Mouse (Mus musculus): ENCODE data around the gene Cdk6.
"Not testable (repeated sequence)": the region's sequence is repeated elsewhere in the genome, so short reads cannot be mapped to it uniquely, and the experiment has no call there.

The Cdk6 gene

DNA sequence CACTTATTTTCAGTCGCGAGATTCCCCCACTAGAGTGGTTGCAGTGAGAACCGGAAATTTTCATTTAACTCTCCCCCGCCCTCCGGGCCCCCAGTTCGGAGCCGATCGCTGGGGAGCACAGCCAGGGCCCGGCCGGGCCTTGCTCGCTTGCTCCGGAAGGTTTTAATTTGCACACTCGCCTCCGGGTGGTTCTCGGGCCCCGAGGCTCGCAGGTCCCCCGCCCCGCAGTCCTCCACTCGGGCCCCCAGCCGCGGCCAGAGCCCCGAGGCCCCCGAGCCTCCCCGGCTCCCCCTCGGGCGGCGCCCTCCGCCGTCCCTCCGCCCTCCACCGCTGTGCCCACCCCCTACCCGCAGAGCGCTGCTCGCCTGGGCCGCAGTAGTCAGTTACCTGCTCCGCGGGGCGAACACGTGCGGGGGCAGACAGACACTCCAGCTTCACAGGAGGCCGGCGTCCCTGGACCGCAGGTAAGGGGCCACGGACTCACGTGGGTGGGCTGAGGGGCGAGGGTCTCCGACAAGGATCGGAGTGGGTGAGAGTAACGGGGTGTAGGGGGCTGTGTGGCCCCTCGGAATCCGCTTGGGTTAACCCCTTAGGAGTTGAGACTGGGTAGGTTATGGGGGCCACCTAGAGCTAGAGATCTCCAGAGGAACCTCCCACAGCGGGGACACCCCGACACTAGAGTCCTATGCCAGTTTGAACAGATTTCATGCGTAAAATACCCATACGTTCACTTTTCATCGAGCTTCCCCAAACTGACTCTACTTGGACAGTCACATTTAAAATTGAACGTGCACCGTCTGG lies at the start of gene Cdk6:
Gene Cdk6, plus strand, starts transcription at position 375 of the 801 bp plus-strand sequence.
- peak; percentile 1 for DNase-seq

DNA sequence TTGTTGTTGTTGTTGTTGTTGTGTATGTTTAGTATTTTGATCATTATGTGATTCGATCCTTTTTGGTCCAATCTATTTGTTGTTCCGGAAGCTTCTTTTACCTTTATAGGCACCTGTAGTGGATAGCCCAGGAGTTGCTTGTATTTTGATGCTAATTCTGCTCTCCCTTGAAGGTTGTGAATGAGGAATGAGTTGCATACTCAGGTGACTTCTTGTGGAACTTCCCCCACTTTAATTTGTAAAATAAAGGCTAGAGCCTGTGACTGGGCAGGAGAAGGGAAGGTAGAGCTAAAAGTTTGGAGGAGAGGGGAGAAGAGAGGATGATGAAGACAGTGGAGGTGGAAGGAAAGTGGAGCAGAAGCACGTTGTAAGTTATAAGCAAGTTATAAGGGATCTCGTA lies 47.6 kb upstream of the Cdk6 start:
- DNase-seq = no peak

DNA sequence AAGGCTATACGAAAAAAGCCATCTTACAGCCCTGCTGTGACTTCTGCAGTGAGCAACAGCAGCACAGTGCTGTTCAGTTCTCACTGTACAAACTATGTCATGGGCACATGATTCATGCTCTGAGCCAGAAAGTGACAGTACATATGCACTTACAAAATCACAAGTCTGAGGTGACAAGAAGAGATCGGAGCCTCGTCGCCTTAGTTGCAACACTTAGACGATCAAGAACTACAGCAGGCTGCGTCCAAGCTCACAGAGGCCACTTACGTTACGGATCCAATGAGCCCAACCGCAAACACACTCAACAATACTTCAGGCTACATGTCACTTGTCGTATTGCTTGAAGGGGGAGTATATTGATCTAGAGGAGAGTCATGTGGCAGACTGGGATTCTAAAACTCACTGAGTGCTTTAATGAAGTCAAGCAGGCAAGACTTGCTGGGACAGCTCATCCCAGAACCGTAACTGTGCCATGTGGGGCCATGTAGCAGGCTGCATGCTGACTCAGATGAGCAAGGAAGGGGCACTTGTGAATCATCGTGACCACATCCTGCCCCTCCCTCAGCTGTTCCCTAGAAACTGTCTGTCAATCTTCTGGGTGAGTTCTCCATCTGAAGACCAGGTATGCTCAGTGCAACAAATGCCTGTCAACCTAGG lies 40.4 kb upstream of the Cdk6 start:
- DNase-seq = no peak

DNA sequence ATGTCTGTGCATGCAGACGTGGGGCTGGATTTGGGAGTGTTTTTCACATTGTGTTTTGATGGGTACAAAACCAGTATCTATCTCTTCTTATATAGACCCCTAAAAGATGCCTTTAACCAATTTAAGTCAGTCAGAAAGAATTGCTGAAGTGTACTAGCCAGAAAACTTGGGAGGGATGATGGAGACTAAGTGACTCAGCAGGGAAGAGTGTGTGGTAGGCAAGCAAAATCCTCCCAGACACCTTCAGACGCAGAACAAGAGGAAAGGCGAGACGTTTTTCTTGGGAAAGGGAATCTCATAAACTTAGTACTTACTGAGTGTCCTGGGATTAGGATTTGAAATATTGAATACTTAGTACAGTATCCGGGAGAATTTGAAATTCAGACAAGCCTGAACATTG lies 39.8 kb upstream of the Cdk6 start:
- DNase-seq = no peak

DNA sequence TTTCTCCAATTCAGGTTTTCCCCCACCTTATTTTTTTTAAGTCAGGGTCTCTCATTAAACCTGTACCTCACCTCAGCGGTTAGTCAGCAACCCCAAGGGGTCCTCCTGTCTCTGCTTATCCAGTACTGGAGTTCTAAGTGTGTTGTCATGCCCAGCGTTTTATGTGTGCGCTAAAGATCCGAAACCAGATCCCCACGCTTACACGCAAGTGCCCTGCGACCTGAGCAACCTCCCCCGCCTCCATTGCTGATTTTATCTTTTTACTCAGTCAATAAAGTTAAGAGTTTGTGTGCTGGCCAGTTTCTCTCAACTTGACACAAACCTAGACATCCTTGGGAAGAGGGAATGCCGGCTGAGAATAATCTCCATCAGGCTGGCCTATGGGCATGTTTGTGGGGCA lies 37.4 kb upstream of the Cdk6 start:
- no peak for DNase-seq

DNA sequence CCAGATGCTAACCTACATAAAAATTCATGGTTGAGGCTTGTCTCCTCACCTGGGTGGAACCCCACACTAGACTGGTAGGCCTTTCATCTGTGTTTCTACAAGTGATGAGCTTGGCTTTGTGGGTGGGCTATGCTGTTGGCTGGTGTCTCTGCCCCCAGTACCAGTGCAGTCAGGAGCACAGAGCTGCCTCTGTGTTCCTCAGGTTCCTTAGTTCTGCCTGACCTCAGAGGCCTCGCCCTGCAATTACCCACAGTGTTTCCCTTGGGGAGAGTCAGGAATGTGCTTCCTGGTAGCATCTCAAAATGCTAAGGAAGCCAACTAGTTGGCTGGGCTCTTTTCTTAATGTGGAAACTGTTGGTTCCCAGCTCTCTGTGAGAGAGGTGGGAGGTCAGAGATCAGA lies 35.1 kb upstream of the Cdk6 start:
- no peak for DNase-seq

DNA sequence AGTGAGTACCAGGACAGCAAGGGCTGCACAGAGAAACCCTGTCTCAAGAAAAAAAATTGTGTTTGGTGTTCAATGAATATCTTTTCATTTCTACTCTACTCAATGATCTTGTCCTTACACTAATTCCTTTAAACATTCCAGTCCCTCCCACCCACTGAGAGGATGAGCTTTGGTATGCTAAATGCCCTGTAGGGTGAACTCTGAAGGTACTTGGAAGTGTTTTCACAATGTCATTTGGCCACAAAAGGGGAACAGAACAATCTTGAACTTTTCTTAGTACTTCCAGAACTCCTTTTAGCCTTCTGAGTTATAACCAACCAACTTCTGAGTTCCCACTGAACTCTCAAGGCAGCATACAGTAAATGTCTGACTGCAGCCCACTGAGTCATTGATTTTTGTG lies 32.2 kb upstream of the Cdk6 start:
- DNase-seq = no peak

DNA sequence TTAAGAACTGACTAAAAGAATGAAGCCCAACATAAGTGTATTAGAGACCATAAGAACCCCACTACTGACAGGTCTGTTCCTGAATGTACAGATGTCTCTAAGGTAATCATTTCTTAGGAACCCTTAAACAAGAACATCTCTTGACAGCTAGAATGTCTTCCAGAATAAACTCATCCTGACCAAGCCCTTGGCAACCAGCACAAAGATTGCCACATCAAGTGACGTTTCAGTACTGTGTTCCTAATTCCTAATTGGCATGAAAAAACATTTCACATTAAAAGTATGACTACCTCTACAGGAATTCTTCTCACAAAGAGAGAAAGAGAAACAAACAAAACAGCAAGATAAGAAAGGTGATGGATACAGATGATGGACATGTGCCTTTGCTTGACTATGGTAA lies 31.7 kb upstream of the Cdk6 start:
- DNase-seq = no peak

DNA sequence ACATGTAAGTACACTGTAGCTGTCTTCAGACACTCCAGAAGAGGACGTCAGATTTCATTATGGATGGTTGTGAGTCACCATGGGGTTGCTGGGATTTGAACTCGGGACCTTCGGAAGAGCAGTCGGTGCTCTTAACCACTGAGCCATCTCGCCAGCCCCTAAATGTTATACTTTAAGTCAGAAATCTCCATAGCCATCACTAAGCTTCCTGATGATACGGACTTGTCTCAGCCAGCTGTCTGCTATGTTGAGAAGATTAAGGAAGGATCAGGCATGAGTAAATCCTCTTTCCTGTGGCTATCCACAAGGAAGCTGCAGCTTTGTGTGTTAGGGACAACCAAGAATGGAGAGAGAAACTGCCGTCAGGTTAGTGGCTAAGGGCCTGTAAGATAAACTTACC lies 30.1 kb upstream of the Cdk6 start:
- not testable (repeated sequence) for DNase-seq

DNA sequence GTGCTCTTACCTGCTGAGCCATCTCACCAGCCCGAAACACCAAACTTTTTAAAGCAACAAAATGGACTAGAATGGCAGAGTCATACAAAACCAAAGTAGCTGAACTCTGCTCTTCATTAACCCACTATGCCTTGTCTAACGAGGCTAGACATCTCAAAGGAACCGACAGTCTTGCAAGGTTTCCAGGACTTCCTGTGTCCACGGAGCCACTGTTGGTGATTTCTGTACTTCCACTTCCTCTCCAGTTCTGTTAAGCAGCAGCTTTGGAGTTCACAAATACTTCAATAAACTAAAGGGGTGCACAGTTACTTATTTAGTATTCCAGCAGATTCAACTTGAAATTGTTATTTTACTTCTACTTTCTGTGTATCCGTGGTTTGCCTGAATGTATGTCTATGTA lies 23.6 kb upstream of the Cdk6 start:
- DNase-seq = not testable (repeated sequence)

DNA sequence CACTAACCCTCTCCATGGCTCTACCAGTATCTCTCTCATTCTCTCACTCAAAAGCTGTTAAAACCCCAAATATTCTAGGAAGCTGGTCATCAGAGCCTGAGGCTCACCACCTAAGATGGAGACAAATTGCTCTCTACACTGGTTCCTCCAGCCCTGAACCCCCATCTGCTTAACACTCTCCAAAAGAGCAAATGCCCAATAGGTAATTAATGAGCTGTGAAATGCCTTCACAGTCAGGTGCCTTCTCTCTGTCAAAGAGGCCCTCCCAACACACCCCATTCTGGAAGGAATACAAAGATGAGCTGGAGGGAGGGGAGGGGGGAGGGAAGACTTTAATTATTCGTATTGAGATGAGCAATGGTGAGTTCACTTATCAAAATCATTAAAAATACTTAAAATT lies 21.1 kb upstream of the Cdk6 start:
- DNase-seq = no peak

DNA sequence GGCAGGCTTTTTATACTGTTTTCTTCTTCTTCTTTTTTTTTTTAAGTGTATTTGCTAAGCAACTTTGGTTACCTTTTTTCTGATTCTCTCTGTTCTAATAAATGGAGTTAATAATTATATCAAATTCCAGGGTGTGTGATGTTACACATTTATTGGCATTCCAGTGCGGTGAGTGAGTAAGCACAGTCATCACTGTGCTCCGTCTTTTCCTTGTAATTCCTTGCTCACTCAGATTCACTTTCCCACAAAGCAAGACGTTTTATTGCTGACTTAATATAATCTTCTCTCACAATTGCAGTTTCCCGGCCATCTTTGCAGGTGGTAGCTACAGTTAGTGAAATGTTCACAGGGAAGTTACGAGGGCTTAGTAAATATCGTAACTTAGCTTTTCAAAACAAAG lies 19.2 kb upstream of the Cdk6 start:
- no peak for DNase-seq

DNA sequence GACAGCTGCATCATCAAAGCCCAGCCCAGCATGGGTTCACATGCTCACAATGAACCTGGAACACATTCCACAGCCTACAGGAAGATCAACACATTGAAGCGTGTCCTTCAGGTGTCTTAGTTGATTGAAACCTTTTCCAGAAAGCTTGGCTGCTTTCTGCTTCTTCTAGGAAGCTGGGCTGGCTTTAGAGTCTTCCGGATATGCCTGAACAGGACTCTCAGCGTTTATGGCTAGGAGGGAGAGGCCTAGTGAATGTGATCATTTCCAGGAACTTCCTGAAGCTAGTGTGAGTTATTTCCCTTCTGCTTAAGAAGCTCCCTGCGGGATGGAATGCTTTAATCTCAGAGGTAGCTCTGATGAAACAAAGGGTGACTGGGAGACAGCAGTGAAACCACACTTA lies 17.2 kb upstream of the Cdk6 start:
- no peak for DNase-seq

DNA sequence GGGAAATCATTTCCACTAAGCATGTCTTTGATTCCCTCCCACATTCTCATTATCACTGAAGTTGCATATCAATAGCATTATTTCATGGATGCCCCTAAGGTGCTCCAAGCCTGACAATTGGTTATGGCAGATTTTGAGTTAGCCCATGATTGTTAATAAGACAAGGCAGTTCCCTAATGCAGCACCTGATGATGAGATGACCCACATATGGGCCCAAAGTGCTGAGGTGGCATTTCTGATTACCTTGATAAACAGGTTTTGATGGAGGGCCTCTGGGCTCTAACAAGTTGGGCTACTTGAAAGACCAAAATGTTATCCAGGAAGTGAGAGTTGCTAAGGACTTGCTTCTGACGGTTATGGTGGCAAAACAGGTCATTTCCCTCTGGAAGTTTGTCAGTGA lies 11.9 kb upstream of the Cdk6 start:
- no peak for DNase-seq

DNA sequence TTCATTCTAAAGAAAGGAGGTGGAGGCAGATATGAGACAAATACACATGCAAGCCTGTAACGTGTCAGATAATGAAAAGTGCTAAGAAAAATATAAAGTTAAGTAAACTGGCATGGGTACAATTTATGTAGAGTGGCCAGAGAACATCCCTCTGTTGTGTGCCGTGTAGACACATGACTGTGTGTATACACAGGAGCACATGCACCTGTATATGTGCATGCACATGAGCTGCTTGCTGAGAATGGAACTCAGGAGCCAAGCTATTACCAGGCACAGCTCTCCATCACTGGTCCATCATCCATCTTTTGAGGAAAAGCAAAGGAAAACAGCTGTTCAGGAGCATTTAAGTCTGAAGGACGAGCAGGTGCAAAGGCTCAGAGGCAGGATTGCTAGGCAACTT lies 10.4 kb upstream of the Cdk6 start:
- DNase-seq = no peak

DNA sequence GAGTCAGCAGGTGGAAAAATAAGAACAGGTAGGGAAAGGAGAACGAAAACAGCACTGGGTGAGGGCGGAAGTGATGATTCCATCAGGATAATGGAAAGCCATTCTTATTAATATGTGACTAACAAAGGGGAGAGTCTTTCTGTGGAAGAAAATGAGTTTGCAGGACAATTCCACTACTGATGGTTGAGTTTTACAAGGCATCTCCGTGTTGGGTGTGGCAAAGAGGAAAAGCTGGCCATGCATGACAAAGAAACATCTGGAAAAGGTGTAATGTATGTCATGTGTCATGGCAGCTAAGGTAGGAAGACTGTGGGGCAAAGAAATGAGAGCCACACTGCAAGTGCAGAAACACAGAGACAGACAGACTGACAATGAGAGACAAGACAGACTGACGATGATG lies 8.3 kb upstream of the Cdk6 start:
- DNase-seq = not testable (repeated sequence)

DNA sequence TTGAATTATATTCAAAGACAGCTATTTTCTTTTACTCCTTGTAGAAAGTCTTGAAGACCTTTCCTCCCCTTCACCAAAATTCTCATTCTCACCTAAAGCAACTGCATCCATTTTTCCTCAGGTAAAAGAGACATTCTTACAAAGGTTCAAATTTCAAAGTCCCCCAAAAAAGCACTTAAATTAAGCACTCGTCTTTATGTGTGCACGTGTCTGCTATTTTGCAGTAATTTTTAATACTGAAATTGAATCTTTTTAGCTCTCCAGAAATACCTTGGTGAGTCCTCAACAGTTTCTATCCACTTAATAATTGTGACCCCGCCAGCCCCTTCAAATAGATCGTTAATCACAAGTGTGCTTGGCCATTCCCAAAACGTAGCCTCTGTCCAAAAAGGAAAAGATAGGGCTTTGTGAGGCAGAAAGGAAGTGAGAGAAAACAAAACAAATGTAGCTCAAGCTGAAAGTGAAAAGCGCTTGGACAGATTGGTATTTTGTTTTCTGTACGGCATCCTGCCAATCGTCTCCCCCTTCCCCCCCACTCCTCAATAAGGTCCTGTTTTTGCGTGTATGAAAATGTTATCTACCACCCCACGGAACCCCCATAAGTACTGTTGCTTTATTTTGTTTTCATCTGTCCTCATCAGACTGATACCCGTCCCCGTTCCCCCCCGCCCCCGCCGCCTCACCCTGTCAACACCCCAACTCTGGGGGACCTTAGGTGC lies 786 bp upstream of the Cdk6 start:
- not testable (repeated sequence) for DNase-seq

DNA sequence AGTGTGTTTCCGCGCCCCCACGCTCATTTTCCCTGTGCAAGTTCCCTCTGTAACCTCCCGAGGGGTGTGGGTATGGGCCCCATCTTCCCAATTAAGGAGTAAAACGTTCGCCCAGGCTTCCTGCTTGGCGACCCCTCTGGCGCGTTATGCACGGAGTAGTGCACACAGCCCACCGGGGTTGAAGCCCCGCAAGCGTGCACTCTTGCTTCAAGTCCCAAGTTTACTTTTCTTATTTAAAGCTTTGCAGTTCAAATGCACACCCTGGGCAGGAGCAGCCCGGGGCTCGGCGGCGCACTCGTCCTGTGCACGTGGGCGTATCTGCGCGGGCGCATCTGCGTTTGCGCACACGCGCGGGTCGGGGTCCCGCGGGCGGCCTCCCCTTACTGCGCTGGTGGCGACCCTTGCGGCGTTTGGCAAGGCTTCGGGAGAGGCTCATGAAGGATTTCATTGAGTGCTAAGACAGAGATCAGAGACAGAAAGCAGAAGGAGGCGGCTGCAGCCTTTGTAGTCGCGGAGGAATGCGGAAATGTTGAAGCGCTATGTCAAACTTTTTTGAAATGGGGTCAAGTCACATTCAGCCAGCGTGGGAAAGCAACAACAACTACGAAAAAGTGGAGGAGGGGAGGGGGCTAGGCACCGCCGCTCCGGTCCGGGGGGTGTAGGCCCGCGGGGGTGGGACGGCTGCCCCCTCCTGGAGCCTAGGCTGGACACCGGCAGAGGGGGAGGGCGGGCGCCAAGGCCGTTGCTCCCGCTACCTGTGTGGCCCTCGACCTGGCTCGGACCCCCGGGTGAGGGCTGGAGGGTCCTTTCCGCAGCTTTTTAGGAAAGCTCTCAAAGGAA lies 866 bp downstream of the Cdk6 start:
- DNase-seq = no peak

DNA sequence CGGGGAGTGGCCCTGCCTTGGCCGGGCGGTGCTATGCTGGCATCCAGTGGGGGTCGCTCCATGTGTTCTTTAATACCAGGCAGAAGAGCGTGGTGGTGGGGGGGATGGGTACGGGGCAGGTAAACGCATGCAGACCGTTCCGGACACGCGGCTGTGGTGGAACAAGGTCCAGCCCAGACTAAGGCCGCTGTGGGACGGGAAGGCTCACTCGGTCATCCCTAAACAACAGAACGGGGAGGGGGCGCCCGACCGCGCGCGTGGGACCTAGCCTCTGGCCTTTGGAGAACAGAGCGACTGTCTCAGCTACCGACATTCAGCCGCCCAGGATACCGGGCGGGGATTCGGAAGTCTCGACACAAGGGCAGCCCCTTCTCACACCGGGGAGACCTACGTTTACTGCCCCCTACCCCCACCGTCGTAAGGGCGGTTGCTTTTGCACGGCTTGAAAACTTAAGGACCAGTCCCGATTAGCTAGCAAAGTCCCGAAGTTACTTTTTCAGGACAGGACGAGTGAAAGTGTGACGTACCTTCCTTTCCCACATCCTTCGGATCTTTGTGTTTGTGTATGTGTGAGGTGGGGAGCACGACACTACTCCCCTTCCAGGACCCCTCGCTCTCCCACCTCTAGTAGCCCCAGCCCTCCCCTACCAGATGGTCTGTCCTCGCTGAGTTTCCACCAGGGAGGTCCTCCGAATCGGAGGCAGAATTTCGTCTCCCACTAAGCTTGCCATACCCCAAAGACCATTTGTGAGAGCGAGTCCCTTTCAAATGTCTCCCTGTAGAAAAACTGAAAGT lies 1.7 kb downstream of the Cdk6 start:
- peak; percentile 0 for DNase-seq

DNA sequence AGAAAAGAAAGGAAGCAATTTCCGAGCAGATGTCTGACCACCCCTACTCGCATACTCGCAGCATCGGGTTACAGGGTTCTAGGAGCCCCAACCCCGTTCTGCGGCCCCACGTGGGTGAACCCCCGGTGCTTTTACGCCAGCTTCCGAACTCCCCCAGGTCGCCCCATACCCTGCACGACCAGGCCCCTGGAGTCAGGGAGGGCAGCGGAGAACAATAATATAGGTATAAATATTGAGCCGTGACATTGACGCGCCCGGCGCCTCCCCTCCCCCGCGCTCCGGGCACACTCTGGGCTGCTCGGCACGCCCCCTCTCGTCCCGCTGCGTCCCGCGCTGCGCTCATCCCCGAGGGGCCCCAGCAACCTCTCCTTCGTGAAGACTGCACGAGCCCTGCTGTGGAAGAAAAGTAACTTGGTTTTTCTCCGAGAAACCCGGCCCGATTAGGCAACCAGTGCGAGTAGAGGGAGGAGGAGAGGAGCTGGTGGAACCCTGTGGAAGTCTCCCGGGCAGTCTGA lies 2.3 kb downstream of the Cdk6 start:
- peak; percentile 5 for DNase-seq

DNA sequence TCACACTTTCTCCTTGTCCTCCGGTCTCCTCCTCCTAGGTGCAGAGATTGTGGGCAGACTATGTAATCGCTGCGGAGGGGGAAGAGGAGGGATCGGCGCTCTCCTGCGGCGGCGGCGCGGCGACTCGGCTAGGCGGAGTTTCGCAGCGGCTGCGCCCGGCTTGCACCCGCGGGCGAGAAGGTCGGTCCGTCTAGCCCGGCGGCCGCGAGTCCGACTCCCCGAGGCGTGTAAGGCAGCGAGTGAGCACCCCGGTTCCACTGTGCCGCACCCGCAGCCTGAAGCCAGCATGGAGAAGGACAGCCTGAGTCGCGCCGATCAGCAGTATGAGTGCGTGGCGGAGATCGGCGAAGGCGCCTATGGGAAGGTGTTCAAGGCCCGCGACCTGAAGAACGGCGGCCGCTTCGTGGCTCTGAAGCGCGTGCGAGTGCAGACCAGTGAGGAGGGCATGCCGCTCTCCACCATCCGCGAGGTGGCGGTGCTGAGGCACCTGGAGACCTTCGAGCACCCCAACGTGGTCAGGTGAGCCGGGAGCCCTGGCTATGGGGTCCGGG lies 2.9 kb downstream of the Cdk6 start:
- peak; percentile 39 for DNase-seq

DNA sequence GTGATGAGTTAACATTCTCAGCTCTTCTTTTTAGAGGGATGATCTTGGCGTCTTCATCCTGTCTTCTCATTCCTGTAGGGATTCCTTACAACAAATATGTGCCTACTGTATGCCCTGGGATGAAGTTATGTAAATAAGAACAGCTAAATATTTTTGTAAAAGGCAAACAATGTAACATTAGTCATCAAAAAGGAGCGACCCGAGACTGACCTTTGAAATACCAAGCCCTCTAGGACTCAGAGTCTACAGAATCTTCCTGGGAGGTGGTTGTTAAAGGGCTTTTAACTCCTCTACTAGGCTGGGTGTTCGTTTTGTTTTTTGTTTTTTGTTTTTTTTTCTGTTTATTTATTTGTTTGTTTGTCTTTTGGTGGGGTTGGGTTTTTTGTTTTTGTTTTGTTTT lies 4.3 kb downstream of the Cdk6 start:
- not testable (repeated sequence) for DNase-seq

Measured in cerebellum, adult 8-10 months (tissue).